Mouse (Mus musculus): ENCODE measurements around the gene Zfp961. TPM values are rescaled to one million over a fixed set of nuclear protein-coding genes. Genes with fewer than 3 reads are reported as not detected.
"Not testable (repeated sequence)": the region's sequence is repeated elsewhere in the genome, so short reads cannot be mapped to it uniquely, and the experiment has no call there.

Gene Zfp961
- polyA plus RNA-seq, 1 experiment: 13.7 TPM

- not testable (repeated sequence) for H3K4me1 ChIP-seq (ENCODE audit: control insufficient read depth, insufficient read depth, insufficient read length, low read length); H3K27ac ChIP-seq (replicated peaks; ENCODE audit: low read depth, low read length); H3K4me3 ChIP-seq (ENCODE audit: insufficient read depth, low read depth, low read length)
These were observed 68.2 kb downstream of the Zfp961 start for GRCm38 (mm10) chr8:72019022-72019421.

GRCm38 (mm10) chr8:72019816-72020215 lies 69.0 kb downstream of the Zfp961 start:
- no peaks in the 10 kb centered on the region for H3K4me1 ChIP-seq (ENCODE audit: control insufficient read depth, insufficient read depth, insufficient read length, low read length)
- H3K27ac ChIP-seq (replicated peaks; ENCODE audit: low read depth, low read length): no peak overlapping the region
- H3K4me3 ChIP-seq (ENCODE audit: insufficient read depth, low read depth, low read length): no peak overlapping the region

- not testable (repeated sequence) for H3K4me1 ChIP-seq (ENCODE audit: control insufficient read depth, insufficient read depth, insufficient read length, low read length); H3K27ac ChIP-seq (replicated peaks; ENCODE audit: low read depth, low read length); H3K4me3 ChIP-seq (ENCODE audit: insufficient read depth, low read depth, low read length)
These were observed 74.0 kb downstream of the Zfp961 start for GRCm38 (mm10) chr8:72024886-72025285.

GRCm38 (mm10) chr8:72032926-72033325 lies 82.1 kb downstream of the Zfp961 start:
- not testable (repeated sequence) for H3K4me1 ChIP-seq (ENCODE audit: control insufficient read depth, insufficient read depth, insufficient read length, low read length); H3K27ac ChIP-seq (replicated peaks; ENCODE audit: low read depth, low read length); H3K4me3 ChIP-seq (ENCODE audit: insufficient read depth, low read depth, low read length)

- not testable (repeated sequence) for H3K4me3 ChIP-seq (ENCODE audit: insufficient read depth, low read depth, low read length); H3K27ac ChIP-seq (replicated peaks; ENCODE audit: low read depth, low read length); H3K4me1 ChIP-seq (ENCODE audit: control insufficient read depth, insufficient read depth, insufficient read length, low read length)
These were observed 90.1 kb downstream of the Zfp961 start, which contains the start of gene Olfr372 for GRCm38 (mm10) chr8:72040918-72041317. Olfr372 (plus strand) TSS chr8:72041218.

- Histone ChIP-seq H3K4me3 (ENCODE audit: insufficient read depth, low read depth, low read length) (no peak overlapping the region), H3K27ac (replicated peaks; ENCODE audit: low read depth, low read length) (no peak overlapping the region), H3K4me1 (ENCODE audit: control insufficient read depth, insufficient read depth, insufficient read length, low read length) (no peaks in the 10 kb centered on the region)
These were observed 91.7 kb downstream of the Zfp961 start for GRCm38 (mm10) chr8:72042493-72042892.

Other genes starting within 250 kb of the Zfp961 start
- gene B3gnt3, start 249.2 kb upstream of the Zfp961 start, polyA plus RNA-seq (2012; ENCODE audit: insufficient read depth, insufficient read length, missing spikeins): 1.5 and 2.8 TPM in 2 replicates
- gene Fcho1, start 225.3 kb upstream of the Zfp961 start, polyA plus RNA-seq (2012; ENCODE audit: insufficient read depth, insufficient read length, missing spikeins): not detected in 2 replicates
- 0.79 and 1.8 TPM in 2 replicates for gene Zfp709, start 69.0 kb upstream of the Zfp961 start, polyA plus RNA-seq (2012; ENCODE audit: insufficient read depth, insufficient read length, missing spikeins)
- gene Zfp882, start 42.4 kb upstream of the Zfp961 start, polyA plus RNA-seq (2012; ENCODE audit: insufficient read depth, insufficient read length, missing spikeins): 1.7 and 1.9 TPM in 2 replicates
- gene Zfp617, start 42.4 kb upstream of the Zfp961 start, polyA plus RNA-seq (2012; ENCODE audit: insufficient read depth, insufficient read length, missing spikeins): 18.4 and 20.8 TPM in 2 replicates
- 1.5 and 2.9 TPM in 2 replicates for gene Cyp4f18, start 58.6 kb downstream of the Zfp961 start, polyA plus RNA-seq (2012; ENCODE audit: insufficient read depth, insufficient read length, missing spikeins)
- gene Olfr372, start 90.2 kb downstream of the Zfp961 start, polyA plus RNA-seq (2012; ENCODE audit: insufficient read depth, insufficient read length, missing spikeins): not detected in 2 replicates
- not detected in 2 replicates for gene Olfr373, start 132.1 kb downstream of the Zfp961 start, polyA plus RNA-seq (2012; ENCODE audit: insufficient read depth, insufficient read length, missing spikeins)
- not detected in 2 replicates for gene Olfr374, start 156.0 kb downstream of the Zfp961 start, polyA plus RNA-seq (2012; ENCODE audit: insufficient read depth, insufficient read length, missing spikeins)
- 55.2 and 64.0 TPM in 2 replicates for gene Tpm4, start 183.9 kb downstream of the Zfp961 start, polyA plus RNA-seq (2012; ENCODE audit: insufficient read depth, insufficient read length, missing spikeins)
- gene Rab8a, start 210.2 kb downstream of the Zfp961 start, polyA plus RNA-seq (2012; ENCODE audit: insufficient read depth, insufficient read length, missing spikeins): 33.8 and 56.6 TPM in 2 replicates
- gene Hsh2d, start 238.6 kb downstream of the Zfp961 start, polyA plus RNA-seq (2012; ENCODE audit: insufficient read depth, insufficient read length, missing spikeins): not detected in 2 replicates

Data from brown adipose tissue, adult 24 weeks (tissue).